Mouse (Mus musculus) right cerebral cortex, postnatal 36 days (tissue): Measurements from ENCODE around the gene Itpr2.

Source experiments
- DNase-seq, 2 experiments: peaks; one replicate each; pipeline ENCODE4 v3.0.0; 2022; ENCODE audit warnings: low spot score in 2 of 2, mixed read lengths in 1 of 2

Itpr2 gene

GRCm38 (mm10) chr6:146501866-146502804 is at the start of gene Itpr2:
TSS of gene Itpr2 (minus strand) at chr6:146502223.
- peak; percentile 36 to 49 for DNase-seq

- no peak for DNase-seq
Observed at GRCm38 (mm10) chr6:146551326-146551725, 49.3 kb upstream of the Itpr2 start.

- no peak for DNase-seq
Observed at GRCm38 (mm10) chr6:146550421-146550820, 48.4 kb upstream of the Itpr2 start.

- no peak for DNase-seq
Observed at GRCm38 (mm10) chr6:146545289-146545865, 43.4 kb upstream of the Itpr2 start.

GRCm38 (mm10) chr6:146544622-146545021 is 42.6 kb upstream of the Itpr2 start:
- DNase-seq, result no peak

- DNase-seq, result no peak
Observed at GRCm38 (mm10) chr6:146540386-146540785, 38.4 kb upstream of the Itpr2 start.

- DNase-seq, result no peak
Observed at GRCm38 (mm10) chr6:146538661-146539060, 36.6 kb upstream of the Itpr2 start.

GRCm38 (mm10) chr6:146538071-146538470 is 36.0 kb upstream of the Itpr2 start:
- DNase-seq, result no peak

GRCm38 (mm10) chr6:146537111-146537510 is 35.1 kb upstream of the Itpr2 start:
- DNase-seq, result no peak

- DNase-seq, result no peak
Observed at GRCm38 (mm10) chr6:146535501-146535900, 33.5 kb upstream of the Itpr2 start.

- no peak for DNase-seq
Observed at GRCm38 (mm10) chr6:146533146-146533545, 31.1 kb upstream of the Itpr2 start.

GRCm38 (mm10) chr6:146530769-146531168 is 28.7 kb upstream of the Itpr2 start:
- DNase-seq, result no peak

- DNase-seq, result no peak
Observed at GRCm38 (mm10) chr6:146530363-146530762, 28.3 kb upstream of the Itpr2 start.

GRCm38 (mm10) chr6:146527537-146527936 is 25.5 kb upstream of the Itpr2 start:
- no peak for DNase-seq

GRCm38 (mm10) chr6:146525500-146525899 is 23.5 kb upstream of the Itpr2 start:
- no peak for DNase-seq

- no peak for DNase-seq
Observed at GRCm38 (mm10) chr6:146521456-146522245, 19.6 kb upstream of the Itpr2 start.

- no peak for DNase-seq
Observed at GRCm38 (mm10) chr6:146519019-146519418, 17.0 kb upstream of the Itpr2 start.

GRCm38 (mm10) chr6:146515936-146516335 is 13.9 kb upstream of the Itpr2 start:
- no peak for DNase-seq

- no peak for DNase-seq
Observed at GRCm38 (mm10) chr6:146514531-146514948, 12.5 kb upstream of the Itpr2 start.

- DNase-seq, result no peak
Observed at GRCm38 (mm10) chr6:146513899-146514298, 11.9 kb upstream of the Itpr2 start.

GRCm38 (mm10) chr6:146513384-146513783 is 11.4 kb upstream of the Itpr2 start:
- DNase-seq, result no peak

- DNase-seq, result no peak
Observed at GRCm38 (mm10) chr6:146511511-146511910, 9.5 kb upstream of the Itpr2 start.
